Mouse (Mus musculus): Measurements from ENCODE around the gene Abl1.

GRCm38 (mm10) chr2:31706531-31706930 is 18.4 kb downstream of the Abl1 start:
- TF ChIP-seq E2F4 (IDR thresholded peaks at IDR 0.05; ENCODE audit: insufficient read depth) (no peak), MYOD1 (IDR thresholded peaks at IDR 0.05; ENCODE audit: control insufficient read depth in 1 of 3, insufficient read length in 2 of 3, low read depth in 2 of 3) (no peak), POLR2A (IDR thresholded peaks at IDR 0.05; ENCODE audit: insufficient read length, low read depth) (no peak)
